Mouse (Mus musculus) hindbrain, embryonic 12.5 days (tissue): ENCODE data around the gene Zfp655. TPM values are rescaled to one million over a fixed set of nuclear protein-coding genes. Genes with fewer than 3 reads are reported as not detected.
"Not testable (repeated sequence)": the region's sequence is repeated elsewhere in the genome, so short reads cannot be mapped to it uniquely, and the experiment has no call there.

Experiments
- ATAC-seq: fragments of 200-750 bp; cut with Nextera tagmentation; 2 replicates; pipeline ENCODE4 v1.8.0; 2017; ENCODE audit warnings: moderate TSS enrichment; ENCODE audit not compliant: low FRiP score
- H3K27ac ChIP-seq: fragments of 300-500 bp; sonication (generic); 2 replicates; pipeline ENCODE4 v1.5.1; 2016; ENCODE audit warnings: mild to moderate bottlenecking
- H3K27me3 ChIP-seq: fragments of 300-500 bp; sonication (generic); 2 replicates; pipeline ENCODE4 v1.6.1; 2016; ENCODE audit warnings: mild to moderate bottlenecking
- H3K36me3 ChIP-seq: fragments of 300-500 bp; sonication (generic); 2 replicates; pipeline ENCODE4 v1.6.1; 2016; ENCODE audit warnings: mild to moderate bottlenecking
- H3K4me1 ChIP-seq: fragments of 300-500 bp; sonication (generic); 2 replicates; pipeline ENCODE4 v1.6.1; 2016
- H3K4me2 ChIP-seq: fragments of 300-500 bp; sonication (generic); replicated peaks from 2 replicates; pipeline ENCODE4 v1.6.1; 2016; ENCODE audit warnings: mild to moderate bottlenecking
- H3K4me3 ChIP-seq: fragments of 300-500 bp; sonication (generic); 2 replicates; pipeline ENCODE4 v1.5.1; 2016; ENCODE audit warnings: mild to moderate bottlenecking
- H3K9ac ChIP-seq: fragments of 300-500 bp; sonication (generic); 2 replicates; pipeline ENCODE4 v1.6.1; 2016; ENCODE audit warnings: mild to moderate bottlenecking, moderate library complexity
- H3K9me3 ChIP-seq: fragments of 300-500 bp; sonication (generic); replicated peaks from 2 replicates; pipeline ENCODE4 v1.6.1; 2016; ENCODE audit warnings: mild to moderate bottlenecking
- WGBS: fragments of 180-500 bp; shearing (Covaris S2); methylation state at CpG from one replicate; pipeline ENCODE4 v1.1.7; 2016; 5-methylcytosine and 5-hydroxymethylcytosine counted together
- polyA plus RNA-seq: library from polyadenylated mRNA; unstranded; fragments of >200 nt; fragmentation: Nextera tagmentation; extraction: Ambion mirVana; gene quantifications from 2 replicates; pipeline ENCODE4 v1.2.1, GENCODE M21; 2016

Zfp655 gene
- polyA plus RNA-seq, 1 experiment from 2014 or later: 43.6 TPM

DNA sequence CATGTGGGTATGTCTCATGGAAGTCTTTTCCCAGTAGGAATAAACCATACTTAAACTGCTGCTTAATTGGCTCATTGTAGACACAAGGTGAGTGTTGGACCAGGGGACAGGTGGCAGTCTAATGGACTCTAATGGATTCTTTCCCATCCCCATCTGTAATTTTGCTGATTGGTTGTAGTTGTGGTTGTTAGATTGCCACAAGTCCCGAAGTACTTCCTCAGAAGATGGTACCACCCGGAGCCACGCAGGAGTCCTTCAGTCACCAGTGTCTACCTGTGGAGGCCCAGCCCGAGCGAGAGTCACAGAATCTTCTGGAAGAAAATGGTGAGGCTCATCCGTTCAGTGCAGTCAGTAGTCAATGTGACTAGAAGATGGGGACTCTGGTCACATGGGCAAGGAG is 24.1 kb upstream of the Zfp655 start:
- Histone ChIP-seq H3K9ac (no peak overlapping the region), H3K4me1 (peaks cover 11% of the 10 kb centered on the region), H3K27me3 (no peaks in the 10 kb centered on the region), H3K9me3 (no peaks in the 10 kb centered on the region), H3K4me2 (no peak overlapping the region), H3K36me3 (peaks cover 39% of the 10 kb centered on the region), H3K27ac (no peak overlapping the region), H3K4me3 (no peak overlapping the region)
- ATAC-seq: no peak
- 95% methylated on average over 6 of the region's 6 CpGs for WGBS

DNA sequence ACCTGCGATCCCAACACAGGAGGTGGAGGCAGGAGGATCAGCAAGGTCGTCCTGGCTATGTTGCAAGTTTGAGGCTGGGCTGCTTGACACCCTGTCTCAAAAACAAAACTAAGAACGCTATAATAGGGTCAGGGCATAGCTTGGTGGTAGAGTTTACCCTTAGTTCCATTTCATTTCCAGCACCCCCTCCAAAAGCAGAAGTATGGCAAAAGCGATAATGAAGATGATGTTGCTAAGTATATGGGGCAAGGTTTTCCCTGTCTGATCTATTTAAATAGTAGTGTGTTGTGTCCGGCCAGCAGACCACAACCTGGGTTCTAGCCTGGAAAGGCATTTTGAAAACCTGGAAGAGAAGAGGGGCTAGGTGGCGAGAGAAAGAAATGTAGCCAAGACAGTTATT is 23.6 kb upstream of the Zfp655 start:
- no peak for ATAC-seq
- no peak overlapping the region for H3K4me2 ChIP-seq
- H3K36me3 ChIP-seq: peaks cover 45% of the 10 kb centered on the region
- H3K27me3 ChIP-seq: no peaks in the 10 kb centered on the region
- 86% methylated on average over 6 of the region's 6 CpGs for WGBS
- no peak overlapping the region for H3K27ac ChIP-seq
- H3K9me3 ChIP-seq: no peaks in the 10 kb centered on the region
- no peak overlapping the region for H3K9ac ChIP-seq
- no peak overlapping the region for H3K4me3 ChIP-seq
- H3K4me1 ChIP-seq: peaks cover 11% of the 10 kb centered on the region

DNA sequence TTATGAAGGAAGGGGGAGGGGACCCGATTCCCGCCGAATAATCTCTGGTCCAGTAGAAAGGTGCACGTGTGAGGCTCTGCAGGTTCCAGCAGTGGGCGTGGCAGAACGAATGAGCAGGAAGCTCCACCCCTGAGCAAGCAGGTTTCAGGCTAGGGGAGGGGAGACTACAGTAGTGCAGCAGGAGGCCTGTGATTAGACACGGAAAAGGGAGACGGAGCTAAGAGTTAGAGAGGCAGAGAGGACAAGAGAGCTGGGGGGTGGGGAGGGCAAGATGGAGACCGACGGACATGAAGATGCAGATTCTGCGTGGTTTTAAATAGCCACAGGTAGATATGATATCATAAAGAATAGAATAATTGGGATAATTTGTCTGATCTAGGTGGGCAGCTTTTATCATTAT is 23.1 kb upstream of the Zfp655 start:
- not testable (repeated sequence) for ATAC-seq, H3K9me3 ChIP-seq, H3K27ac ChIP-seq, H3K4me2 ChIP-seq, H3K4me3 ChIP-seq, H3K27me3 ChIP-seq, H3K9ac ChIP-seq
- peaks cover 45% of the 10 kb centered on the region for H3K36me3 ChIP-seq
- H3K4me1 ChIP-seq: peaks cover 11% of the 10 kb centered on the region
- 53% methylated on average over 11 of the region's 11 CpGs for WGBS

GRCm38 (mm10) chr5:145211340-145211739 is 20.2 kb upstream of the Zfp655 start:
- no peak for ATAC-seq
- Histone ChIP-seq H3K9me3 (no peaks in the 10 kb centered on the region), H3K4me2 (no peak overlapping the region), H3K9ac (no peak overlapping the region), H3K27ac (no peak overlapping the region), H3K4me3 (no peak overlapping the region), H3K4me1 (no peaks in the 10 kb centered on the region), H3K36me3 (peaks cover 63% of the 10 kb centered on the region), H3K27me3 (no peaks in the 10 kb centered on the region)
- 92% methylated on average over 4 of the region's 4 CpGs for WGBS

GRCm38 (mm10) chr5:145212216-145212615 is 19.3 kb upstream of the Zfp655 start:
- no peak overlapping the region for H3K4me2 ChIP-seq
- H3K9me3 ChIP-seq: no peaks in the 10 kb centered on the region
- ATAC-seq: no peak
- WGBS: 92% methylated on average over 4 of the region's 4 CpGs
- H3K4me1 ChIP-seq: no peaks in the 10 kb centered on the region
- no peak overlapping the region for H3K9ac ChIP-seq
- no peak overlapping the region for H3K4me3 ChIP-seq
- no peak overlapping the region for H3K27ac ChIP-seq
- H3K27me3 ChIP-seq: no peaks in the 10 kb centered on the region
- H3K36me3 ChIP-seq: peaks cover 60% of the 10 kb centered on the region

DNA sequence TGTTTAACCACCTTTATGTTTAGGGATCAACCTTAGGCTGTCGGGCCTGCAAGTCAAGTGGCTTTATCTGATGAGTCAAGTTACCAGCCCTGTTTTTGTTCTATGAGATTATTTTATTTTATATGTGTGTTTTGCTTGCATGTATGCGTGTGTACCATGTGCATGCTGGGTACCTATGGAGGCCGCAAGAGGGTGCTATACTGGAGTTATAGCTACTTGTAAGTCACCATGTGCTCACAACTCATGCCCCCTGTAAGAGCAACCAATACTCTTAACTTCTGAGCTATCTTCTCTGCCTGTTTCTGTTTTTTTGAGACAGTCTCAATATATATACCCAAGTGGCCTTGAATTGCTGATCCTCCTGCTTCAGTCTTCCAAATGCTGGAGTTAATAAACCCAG is 18.0 kb upstream of the Zfp655 start:
- Histone ChIP-seq H3K36me3 (peaks cover 58% of the 10 kb centered on the region), H3K27ac (no peak overlapping the region), H3K4me3 (no peak overlapping the region), H3K9ac (no peak overlapping the region), H3K9me3 (no peaks in the 10 kb centered on the region), H3K4me1 (no peaks in the 10 kb centered on the region), H3K27me3 (no peaks in the 10 kb centered on the region), H3K4me2 (no peak overlapping the region)
- 93% methylated on average over 3 of the region's 3 CpGs for WGBS
- ATAC-seq: no peak

DNA sequence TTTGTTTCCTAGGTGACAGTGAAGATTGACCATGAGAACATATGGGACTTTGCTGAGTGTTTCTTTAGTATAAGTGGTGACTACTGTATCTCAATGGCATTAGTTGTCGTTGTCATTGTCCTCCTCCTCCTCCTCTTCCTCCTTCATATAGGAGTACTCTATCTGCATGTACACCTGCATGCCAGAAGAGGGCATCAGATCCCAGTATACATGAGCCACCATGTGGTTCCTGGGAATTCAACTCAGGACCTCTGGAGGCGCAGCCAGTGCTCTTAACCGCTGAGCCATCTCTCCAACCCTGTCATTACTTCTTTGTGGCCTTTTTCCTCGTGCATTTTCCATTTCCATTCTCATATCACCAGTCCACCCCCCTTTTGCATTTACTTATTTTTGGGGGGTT is 16.8 kb upstream of the Zfp655 start:
- 74% methylated on average over 4 of the region's 4 CpGs for WGBS

GRCm38 (mm10) chr5:145217746-145218145 is 13.8 kb upstream of the Zfp655 start:
- Histone ChIP-seq H3K9me3 (no peaks in the 10 kb centered on the region), H3K27ac (no peak overlapping the region), H3K27me3 (no peaks in the 10 kb centered on the region), H3K36me3 (peaks cover 59% of the 10 kb centered on the region), H3K4me3 (no peak overlapping the region), H3K4me2 (no peak overlapping the region), H3K9ac (no peak overlapping the region), H3K4me1 (no peaks in the 10 kb centered on the region)
- 86% methylated on average over 6 of the region's 6 CpGs for WGBS
- ATAC-seq: no peak

More for the DNA sequence above, 16.8 kb upstream of the Zfp655 start:
- Histone ChIP-seq H3K27ac (no peak overlapping the region), H3K27me3 (no peaks in the 10 kb centered on the region), H3K9me3 (no peaks in the 10 kb centered on the region), H3K36me3 (peaks cover 63% of the 10 kb centered on the region), H3K4me3 (no peak overlapping the region), H3K9ac (no peak overlapping the region), H3K4me1 (no peaks in the 10 kb centered on the region), H3K4me2 (no peak overlapping the region)
- no peak for ATAC-seq

- no peaks in the 10 kb centered on the region for H3K9me3 ChIP-seq
- ATAC-seq: no peak
- H3K27me3 ChIP-seq: no peaks in the 10 kb centered on the region
- no peak overlapping the region for H3K9ac ChIP-seq
- no peaks in the 10 kb centered on the region for H3K4me1 ChIP-seq
- no peak overlapping the region for H3K4me3 ChIP-seq
- no peak overlapping the region for H3K27ac ChIP-seq
- peaks cover 57% of the 10 kb centered on the region for H3K36me3 ChIP-seq
- 96% methylated on average over 21 of the region's 21 CpGs for WGBS
- H3K4me2 ChIP-seq: no peak overlapping the region
These were observed 13.3 kb upstream of the Zfp655 start for GRCm38 (mm10) chr5:145218206-145218605.

- H3K4me1 ChIP-seq: no peaks in the 10 kb centered on the region
- no peaks in the 10 kb centered on the region for H3K9me3 ChIP-seq
- no peak for ATAC-seq
- 94% methylated on average over 20 of the region's 20 CpGs for WGBS
- peaks cover 54% of the 10 kb centered on the region for H3K36me3 ChIP-seq
- no peak overlapping the region for H3K4me3 ChIP-seq
- H3K9ac ChIP-seq: no peak overlapping the region
- H3K27me3 ChIP-seq: no peaks in the 10 kb centered on the region
- H3K27ac ChIP-seq: no peak overlapping the region
- H3K4me2 ChIP-seq: no peak overlapping the region
These were observed 12.8 kb upstream of the Zfp655 start for GRCm38 (mm10) chr5:145218671-145219070.

GRCm38 (mm10) chr5:145219981-145220380 is 11.5 kb upstream of the Zfp655 start:
- ATAC-seq: no peak
- 87% methylated on average over 8 of the region's 8 CpGs for WGBS
- H3K4me3 ChIP-seq: no peak overlapping the region
- H3K27me3 ChIP-seq: no peaks in the 10 kb centered on the region
- no peak overlapping the region for H3K4me2 ChIP-seq
- H3K9me3 ChIP-seq: no peaks in the 10 kb centered on the region
- no peak overlapping the region for H3K27ac ChIP-seq
- no peaks in the 10 kb centered on the region for H3K4me1 ChIP-seq
- peaks cover 44% of the 10 kb centered on the region for H3K36me3 ChIP-seq
- no peak overlapping the region for H3K9ac ChIP-seq

DNA sequence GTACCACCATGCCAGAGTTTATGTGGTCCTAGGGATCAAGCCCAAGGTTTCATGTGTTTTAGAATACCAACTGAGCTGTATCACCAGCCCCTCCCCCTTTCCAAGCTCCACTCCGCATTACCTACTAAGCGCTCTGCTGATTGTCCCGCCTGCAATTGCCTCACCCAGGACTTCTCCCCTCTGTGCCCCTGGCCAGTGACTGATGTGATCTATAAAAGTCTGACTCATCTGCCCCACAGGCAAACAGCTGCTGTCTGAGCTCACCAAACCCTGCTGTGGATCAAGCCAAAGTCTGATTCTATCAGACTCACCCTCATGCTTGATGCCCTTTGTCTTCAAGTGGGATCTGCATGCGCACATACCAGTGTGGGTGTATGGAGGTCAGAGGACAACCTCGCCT is 8.7 kb upstream of the Zfp655 start:
- Histone ChIP-seq H3K9ac (no peak overlapping the region), H3K27ac (no peak overlapping the region), H3K27me3 (peaks cover 2% of the 10 kb centered on the region; the same call in 1 of the 2 replicates), H3K9me3 (no peaks in the 10 kb centered on the region), H3K4me1 (no peaks in the 10 kb centered on the region), H3K4me2 (no peak overlapping the region), H3K36me3 (peaks cover 39% of the 10 kb centered on the region), H3K4me3 (no peak overlapping the region)
- ATAC-seq: no peak
- 81% methylated on average over 5 of the region's 5 CpGs for WGBS

DNA sequence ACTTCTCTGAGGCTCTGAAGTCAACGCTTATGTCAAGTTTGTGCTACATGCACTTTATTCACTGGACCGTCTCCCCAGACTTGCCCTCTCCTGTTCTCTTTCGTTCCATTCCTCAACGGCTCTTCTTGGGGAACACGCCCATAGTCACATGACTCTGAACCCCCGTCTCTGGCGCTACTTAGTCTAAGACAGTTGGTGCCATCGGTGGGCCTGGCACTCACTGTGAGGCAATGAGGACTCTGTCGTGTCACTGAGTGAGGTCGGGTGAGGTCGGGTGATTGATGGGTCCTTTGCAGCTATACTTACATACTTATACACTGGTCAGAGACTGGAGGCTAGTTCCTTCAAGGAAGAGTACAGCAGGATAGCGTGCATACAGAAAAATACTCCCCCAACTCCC is 8.1 kb upstream of the Zfp655 start:
- Histone ChIP-seq H3K27ac (no peak overlapping the region), H3K36me3 (peaks cover 35% of the 10 kb centered on the region), H3K9me3 (no peaks in the 10 kb centered on the region), H3K4me2 (no peak overlapping the region), H3K4me3 (no peak overlapping the region), H3K9ac (no peak overlapping the region), H3K27me3 (peaks cover 3% of the 10 kb centered on the region; the same call in 1 of the 2 replicates), H3K4me1 (no peaks in the 10 kb centered on the region)
- no peak for ATAC-seq
- 86% methylated on average over 12 of the region's 12 CpGs for WGBS
